Mouse (Mus musculus) limb, embryonic 12.5 days (tissue): ENCODE measurements at regions not wholly inside any gene's neighbourhood (a gene's known extent, or its start where the extent isn't known, plus 50 kb on each side); places are given as distances from the start of the nearest gene placed in this dataset.

Experiments
- ATAC-seq: fragments of 200-750 bp; cut with Nextera tagmentation; 2 replicates; pipeline ENCODE4 v1.8.0; 2017; ENCODE audit warnings: low read depth, moderate TSS enrichment; ENCODE audit not compliant: insufficient number of reproducible peaks, insufficient read depth, low FRiP score, low TSS enrichment
- H3K27ac ChIP-seq: fragments of 300-500 bp; sonication (generic); 2 replicates; pipeline ENCODE4 v1.5.1; 2016; ENCODE audit warnings: mild to moderate bottlenecking, moderate library complexity
- H3K27me3 ChIP-seq: fragments of 300-500 bp; sonication (generic); 2 replicates; pipeline ENCODE4 v1.6.1; 2016; ENCODE audit warnings: mild to moderate bottlenecking, moderate library complexity
- H3K36me3 ChIP-seq: fragments of 300-500 bp; sonication (generic); 2 replicates; pipeline ENCODE4 v1.6.1; 2016; ENCODE audit warnings: mild to moderate bottlenecking, moderate library complexity
- H3K4me1 ChIP-seq: fragments of 300-500 bp; sonication (generic); replicated peaks from 2 replicates; pipeline ENCODE4 v1.6.1; 2016
- H3K4me2 ChIP-seq: fragments of 300-500 bp; sonication (generic); 2 replicates; pipeline ENCODE4 v1.6.1; 2016; ENCODE audit warnings: mild to moderate bottlenecking, moderate library complexity
- H3K4me3 ChIP-seq: fragments of 300-500 bp; sonication (generic); replicated peaks from 2 replicates; pipeline ENCODE4 v1.5.1; 2016; ENCODE audit warnings: mild to moderate bottlenecking
- H3K9ac ChIP-seq: fragments of 300-500 bp; sonication (generic); replicated peaks from 2 replicates; pipeline ENCODE4 v1.6.1; 2016; ENCODE audit warnings: mild to moderate bottlenecking, moderate library complexity
- H3K9me3 ChIP-seq: fragments of 300-500 bp; sonication (generic); 2 replicates; pipeline ENCODE4 v1.6.1; 2016; ENCODE audit warnings: mild to moderate bottlenecking, moderate library complexity
- WGBS: fragments of 180-500 bp; shearing (Covaris S2); methylation state at CpG from one replicate; pipeline ENCODE4 v1.1.7; 2016; 5-methylcytosine and 5-hydroxymethylcytosine counted together

DNA sequence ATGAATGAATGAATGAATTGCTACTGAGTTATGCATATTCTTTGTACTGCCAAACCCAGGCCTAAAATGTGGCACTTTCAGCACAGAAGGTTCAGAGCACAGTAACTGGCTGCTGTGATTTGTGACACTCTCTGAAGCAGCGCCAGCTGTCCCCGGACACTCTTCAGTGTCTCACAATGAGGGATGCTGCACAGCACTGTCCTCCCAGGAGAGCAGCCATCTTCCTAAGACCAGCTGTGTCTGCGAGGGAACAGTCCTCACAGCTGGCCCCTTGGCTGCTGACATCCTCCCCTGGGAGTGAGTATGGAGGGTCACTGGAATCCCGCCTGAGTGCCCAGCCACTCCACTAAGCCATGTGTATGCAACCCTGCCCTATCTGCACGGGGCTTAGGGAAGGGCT lies 265.9 kb upstream of the Zfp637 start:
- Histone ChIP-seq H3K9ac (no peak overlapping the region), H3K27ac (no peak overlapping the region), H3K9me3 (no peaks in the 10 kb centered on the region), H3K27me3 (no peaks in the 10 kb centered on the region), H3K36me3 (no peaks in the 10 kb centered on the region), H3K4me3 (no peak overlapping the region), H3K4me2 (no peak overlapping the region), H3K4me1 (peaks cover 13% of the 10 kb centered on the region)
- WGBS, result 77% methylated on average over 5 of the region's 5 CpGs
- ATAC-seq, result no peak

- H3K4me3 ChIP-seq, result no peak overlapping the region
- ATAC-seq, result no peak
- 89% methylated on average over 9 of the region's 9 CpGs for WGBS
Measured at GRCm38 (mm10) chr6:117576021-117576420, 265.0 kb upstream of the Zfp637 start.

GRCm38 (mm10) chr6:117577539-117578521 lies 263.1 kb upstream of the Zfp637 start:
- Histone ChIP-seq H3K36me3 (no peaks in the 10 kb centered on the region), H3K4me2 (no peak overlapping the region), H3K9ac (no peak overlapping the region), H3K27me3 (no peaks in the 10 kb centered on the region), H3K27ac (no peak overlapping the region), H3K9me3 (no peaks in the 10 kb centered on the region), H3K4me1 (no peaks in the 10 kb centered on the region), H3K4me3 (no peak overlapping the region)
- WGBS, result 81% methylated on average over 10 of the region's 10 CpGs
- ATAC-seq, result no peak

More at GRCm38 (mm10) chr6:117576021-117576420, 265.0 kb upstream of the Zfp637 start:
- Histone ChIP-seq H3K4me1 (peaks cover 7% of the 10 kb centered on the region; the same call in 1 of the 2 replicates), H3K36me3 (no peaks in the 10 kb centered on the region), H3K9me3 (no peaks in the 10 kb centered on the region), H3K9ac (no peak overlapping the region), H3K27ac (no peak overlapping the region), H3K27me3 (no peaks in the 10 kb centered on the region), H3K4me2 (no peak overlapping the region)

DNA sequence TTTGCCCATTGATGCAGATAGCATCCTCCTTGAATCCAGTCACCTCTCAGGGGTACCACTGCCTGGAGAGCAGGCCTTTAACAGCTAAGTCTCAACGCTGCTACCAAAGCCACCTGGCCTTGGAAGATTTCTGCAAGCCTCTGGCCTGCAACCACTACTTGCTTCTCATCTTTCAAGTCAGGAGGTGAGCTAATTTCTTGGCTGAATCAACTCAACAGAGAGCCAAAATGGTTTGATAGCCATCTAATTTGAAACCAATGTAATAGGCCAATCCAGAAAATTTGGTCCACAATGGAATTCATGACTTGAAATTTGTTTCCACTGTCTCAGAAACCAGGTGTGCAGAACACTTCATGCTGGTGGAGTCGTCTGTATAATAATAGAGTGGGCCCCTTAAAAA lies 260.0 kb upstream of the Zfp637 start:
- ATAC-seq, result no peak
- Histone ChIP-seq H3K4me3 (no peak overlapping the region), H3K9me3 (no peaks in the 10 kb centered on the region), H3K27me3 (no peaks in the 10 kb centered on the region), H3K9ac (no peak overlapping the region), H3K4me1 (no peaks in the 10 kb centered on the region), H3K4me2 (no peak overlapping the region), H3K27ac (no peak overlapping the region), H3K36me3 (no peaks in the 10 kb centered on the region)
- 54% methylated on average over 2 of the region's 2 CpGs for WGBS

DNA sequence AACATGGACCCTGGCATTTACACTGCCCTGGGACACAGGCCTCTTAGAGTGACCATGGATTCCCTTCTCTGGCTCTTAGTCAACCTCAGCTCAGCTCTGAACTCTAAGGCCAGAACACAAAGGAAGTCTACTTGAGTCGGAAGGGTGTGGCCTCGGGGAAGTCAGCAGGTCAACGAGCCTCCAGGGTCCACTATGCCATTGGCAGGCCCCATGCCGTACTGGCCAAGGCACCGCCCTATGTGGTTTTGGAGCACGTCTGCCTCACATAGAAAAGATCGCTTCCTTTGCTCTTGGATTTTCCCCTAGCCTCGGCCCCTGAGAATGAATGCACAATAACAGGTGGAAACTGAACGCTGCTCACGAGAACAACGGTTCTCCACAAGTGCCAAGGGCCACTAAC lies 257.9 kb upstream of the Zfp637 start:
- Histone ChIP-seq H3K27me3 (no peaks in the 10 kb centered on the region), H3K9me3 (no peaks in the 10 kb centered on the region), H3K4me2 (no peak overlapping the region), H3K4me1 (no peaks in the 10 kb centered on the region), H3K9ac (no peak overlapping the region), H3K36me3 (no peaks in the 10 kb centered on the region), H3K27ac (no peak overlapping the region), H3K4me3 (no peak overlapping the region)
- ATAC-seq, result no peak
- WGBS, result 89% methylated on average over 11 of the region's 11 CpGs

DNA sequence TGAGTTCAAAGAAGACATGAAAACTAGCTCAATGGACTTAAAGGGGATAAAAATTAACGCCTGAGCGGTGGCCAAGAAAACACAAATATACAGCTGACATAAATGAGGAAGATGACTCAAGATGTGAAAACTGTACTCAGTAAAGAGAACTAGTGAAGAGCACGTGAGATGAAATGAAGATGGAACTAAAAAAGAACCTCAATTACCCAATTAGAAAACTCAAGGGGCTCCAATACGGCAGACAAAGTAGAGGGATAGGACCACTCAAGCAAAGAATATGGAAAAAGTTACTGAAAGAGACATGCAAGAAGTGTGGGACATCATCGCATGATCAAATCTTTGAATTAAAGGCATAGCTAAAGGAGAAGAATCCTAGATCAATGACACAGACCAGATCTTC lies 256.4 kb upstream of the Zfp637 start:
- H3K9ac ChIP-seq, result no peak overlapping the region
- no peak overlapping the region for H3K4me2 ChIP-seq
- H3K36me3 ChIP-seq, result no peaks in the 10 kb centered on the region
- no peaks in the 10 kb centered on the region for H3K9me3 ChIP-seq
- WGBS, result 96% methylated on average over 5 of the region's 5 CpGs
- no peak overlapping the region for H3K27ac ChIP-seq
- no peak overlapping the region for H3K4me3 ChIP-seq
- no peaks in the 10 kb centered on the region for H3K27me3 ChIP-seq
- no peak for ATAC-seq
- H3K4me1 ChIP-seq, result no peaks in the 10 kb centered on the region

DNA sequence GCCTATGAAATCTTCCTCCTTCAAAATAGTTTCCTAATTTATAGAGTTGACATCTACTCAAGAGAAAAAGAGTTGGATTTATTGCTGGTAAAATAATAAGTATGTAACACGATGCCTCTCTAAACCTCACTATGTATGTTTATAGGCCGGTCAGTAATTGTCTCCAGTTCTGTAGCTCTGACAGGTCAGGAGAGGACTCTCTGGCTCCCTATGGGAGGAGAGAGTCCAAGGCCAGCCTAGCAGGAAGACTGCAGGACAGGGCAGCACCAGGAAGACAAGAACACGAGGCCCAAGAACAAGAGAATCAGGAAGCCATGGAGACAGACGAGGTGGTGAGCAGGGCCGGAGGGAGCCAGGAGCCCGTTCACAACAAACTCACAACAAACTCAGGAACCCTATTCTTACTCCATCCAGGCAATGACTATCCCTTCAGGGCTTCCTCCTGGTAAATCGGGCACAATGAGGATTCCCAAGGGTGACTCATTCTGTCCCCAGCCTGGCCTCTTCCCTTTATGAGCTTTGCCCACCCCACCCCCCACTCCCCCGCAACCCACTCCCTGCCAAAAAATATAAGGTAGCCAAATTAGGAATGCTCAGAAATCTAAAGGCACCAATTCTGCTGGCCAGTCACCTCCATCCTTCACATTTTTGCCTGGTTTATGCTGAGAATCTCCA lies 244.7 kb upstream of the Zfp637 start:
- Histone ChIP-seq H3K9ac (no peak overlapping the region), H3K4me2 (no peak overlapping the region), H3K36me3 (no peaks in the 10 kb centered on the region), H3K27me3 (no peaks in the 10 kb centered on the region), H3K9me3 (no peaks in the 10 kb centered on the region), H3K4me1 (peaks cover 8% of the 10 kb centered on the region; the same call in 1 of the 2 replicates), H3K27ac (no peak overlapping the region), H3K4me3 (no peak overlapping the region)
- WGBS, result 69% methylated on average over 8 of the region's 8 CpGs
- ATAC-seq, result no peak

DNA sequence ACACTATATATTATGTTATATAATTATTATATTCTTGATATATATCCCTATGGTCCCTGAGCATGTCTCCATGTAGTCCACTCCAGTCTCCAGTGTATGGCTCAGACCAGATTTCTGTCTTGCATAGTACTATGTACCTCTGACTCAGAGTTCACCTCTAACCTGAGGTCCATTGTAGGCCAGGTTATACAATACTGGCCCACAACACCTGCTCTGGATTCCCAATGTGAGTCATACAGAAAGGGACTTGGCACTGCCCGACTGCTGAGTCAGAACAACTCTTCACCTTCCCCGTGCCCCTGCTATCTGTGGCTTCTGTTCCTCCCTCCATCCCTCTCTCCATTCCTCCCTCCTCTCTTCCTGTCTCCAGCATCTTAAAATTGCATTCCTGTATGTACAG lies 236.1 kb upstream of the Zfp637 start:
- whole genome bisulfite sequencing, result 90% methylated on average over 2 of the region's 2 CpGs
- Histone ChIP-seq H3K4me2 (no peak overlapping the region), H3K36me3 (no peaks in the 10 kb centered on the region), H3K27ac (no peak overlapping the region), H3K4me1 (peaks cover 10% of the 10 kb centered on the region), H3K27me3 (no peaks in the 10 kb centered on the region), H3K4me3 (no peak overlapping the region), H3K9ac (no peak overlapping the region), H3K9me3 (peaks cover 9% of the 10 kb centered on the region)
- no peak for ATAC-seq

- WGBS, result 70% methylated on average over 4 of the region's 4 CpGs
- Histone ChIP-seq H3K36me3 (no peaks in the 10 kb centered on the region), H3K9me3 (peaks cover 9% of the 10 kb centered on the region)
Measured at GRCm38 (mm10) chr6:117605685-117606084, 235.3 kb upstream of the Zfp637 start.

GRCm38 (mm10) chr6:117606211-117606610 lies 234.8 kb upstream of the Zfp637 start:
- WGBS, result 89% methylated on average over 6 of the region's 6 CpGs
- Histone ChIP-seq H3K9ac (no peak overlapping the region), H3K27ac (no peak overlapping the region), H3K4me1 (peaks cover 17% of the 10 kb centered on the region), H3K36me3 (no peaks in the 10 kb centered on the region), H3K27me3 (no peaks in the 10 kb centered on the region), H3K9me3 (peaks cover 9% of the 10 kb centered on the region), H3K4me3 (no peak overlapping the region), H3K4me2 (no peak overlapping the region)
- ATAC-seq, result no peak

More at GRCm38 (mm10) chr6:117605685-117606084, 235.3 kb upstream of the Zfp637 start:
- Histone ChIP-seq H3K27ac (no peak overlapping the region), H3K9ac (no peak overlapping the region), H3K4me2 (no peak overlapping the region), H3K4me3 (no peak overlapping the region), H3K27me3 (no peaks in the 10 kb centered on the region), H3K4me1 (peaks cover 17% of the 10 kb centered on the region)
- no peak for ATAC-seq

GRCm38 (mm10) chr6:117607023-117607422 lies 234.0 kb upstream of the Zfp637 start:
- no peaks in the 10 kb centered on the region for H3K27me3 ChIP-seq
- H3K9me3 ChIP-seq, result peaks cover 9% of the 10 kb centered on the region
- no peak overlapping the region for H3K4me2 ChIP-seq
- WGBS, result 82% methylated on average over 5 of the region's 5 CpGs
- no peaks in the 10 kb centered on the region for H3K36me3 ChIP-seq
- no peak for ATAC-seq
- no peak overlapping the region for H3K9ac ChIP-seq
- no peak overlapping the region for H3K4me3 ChIP-seq
- peaks cover 17% of the 10 kb centered on the region for H3K4me1 ChIP-seq
- H3K27ac ChIP-seq, result no peak overlapping the region
